Mouse (Mus musculus): ENCODE results near the gene Naa11.
A peak's percentile ranks its signal among the peaks of the same experiment; 100 is the strongest.

Gene Naa11

GRCm38 (mm10) chr5:97392160-97392559 is at the start of gene Naa11:
Naa11 (minus strand) TSS chr5:97392379.
- peak in 1 of 2 experiments; percentile 61 for DNase-seq (ENCODE audit: low spot score in 2 of 2)

- DNase-seq (ENCODE audit: low spot score in 2 of 2) = no peak
These were observed 40.3 kb upstream of the Naa11 start for GRCm38 (mm10) chr5:97432512-97432911.

- DNase-seq (ENCODE audit: low spot score in 2 of 2) = no peak
These were observed 37.8 kb upstream of the Naa11 start for GRCm38 (mm10) chr5:97429976-97430375.

- no peak for DNase-seq (ENCODE audit: low spot score in 2 of 2)
These were observed 29.5 kb upstream of the Naa11 start for GRCm38 (mm10) chr5:97421669-97422068.

- DNase-seq (ENCODE audit: low spot score in 2 of 2) = no peak
These were observed 25.0 kb upstream of the Naa11 start for GRCm38 (mm10) chr5:97417185-97417584.

GRCm38 (mm10) chr5:97415837-97416236 is 23.7 kb upstream of the Naa11 start:
- DNase-seq (ENCODE audit: low spot score in 2 of 2) = no peak

GRCm38 (mm10) chr5:97413716-97414115 is 21.5 kb upstream of the Naa11 start:
- DNase-seq (ENCODE audit: low spot score in 2 of 2) = no peak

GRCm38 (mm10) chr5:97410190-97410589 is 18.0 kb upstream of the Naa11 start:
- no peak for DNase-seq (ENCODE audit: low spot score in 2 of 2)

GRCm38 (mm10) chr5:97409234-97409704 is 17.1 kb upstream of the Naa11 start:
- no peak for DNase-seq (ENCODE audit: low spot score in 2 of 2)

GRCm38 (mm10) chr5:97401042-97401441 is 8.9 kb upstream of the Naa11 start:
- DNase-seq (ENCODE audit: low spot score in 2 of 2) = no peak

GRCm38 (mm10) chr5:97397585-97397984 is 5.4 kb upstream of the Naa11 start:
- DNase-seq (ENCODE audit: low spot score in 2 of 2) = no peak

- no peak for DNase-seq (ENCODE audit: low spot score in 2 of 2)
These were observed 4.6 kb downstream of the Naa11 start for GRCm38 (mm10) chr5:97387622-97388021.

- DNase-seq (ENCODE audit: low spot score in 2 of 2) = no peak
These were observed 7.8 kb downstream of the Naa11 start for GRCm38 (mm10) chr5:97384399-97384798.

- DNase-seq (ENCODE audit: low spot score in 2 of 2) = no peak
These were observed 9.5 kb downstream of the Naa11 start for GRCm38 (mm10) chr5:97382548-97383222.

- no peak for DNase-seq (ENCODE audit: low spot score in 2 of 2)
These were observed 12.2 kb downstream of the Naa11 start for GRCm38 (mm10) chr5:97379976-97380375.

- DNase-seq (ENCODE audit: low spot score in 2 of 2) = no peak
These were observed 27.4 kb downstream of the Naa11 start for GRCm38 (mm10) chr5:97364781-97365180.

- DNase-seq (ENCODE audit: low spot score in 2 of 2) = no peak
These were observed 27.9 kb downstream of the Naa11 start for GRCm38 (mm10) chr5:97364252-97364651.

- DNase-seq (ENCODE audit: low spot score in 2 of 2) = no peak
These were observed 29.6 kb downstream of the Naa11 start for GRCm38 (mm10) chr5:97362539-97362938.

- DNase-seq (ENCODE audit: low spot score in 2 of 2) = no peak
These were observed 33.1 kb downstream of the Naa11 start for GRCm38 (mm10) chr5:97359104-97359503.

GRCm38 (mm10) chr5:97356135-97356534 is 36.0 kb downstream of the Naa11 start:
- DNase-seq (ENCODE audit: low spot score in 2 of 2) = no peak

GRCm38 (mm10) chr5:97355152-97355551 is 37.0 kb downstream of the Naa11 start:
- no peak for DNase-seq (ENCODE audit: low spot score in 2 of 2)

GRCm38 (mm10) chr5:97348760-97349159 is 43.4 kb downstream of the Naa11 start:
- no peak for DNase-seq (ENCODE audit: low spot score in 2 of 2)

GRCm38 (mm10) chr5:97348310-97348709 is 43.9 kb downstream of the Naa11 start:
- no peak for DNase-seq (ENCODE audit: low spot score in 2 of 2)

- DNase-seq (ENCODE audit: low spot score in 2 of 2) = no peak
These were observed 46.4 kb downstream of the Naa11 start for GRCm38 (mm10) chr5:97345732-97346253.

Measured in urinary bladder, postnatal 4 days (tissue).